Mouse (Mus musculus) heart, postnatal 0 days (tissue): Measurements from ENCODE around the gene Sst.

Experiments
- CTCF ChIP-seq: IDR thresholded peaks from 2 replicates; pipeline ENCODE4 v1.5.1; 2016; ENCODE audit warnings: antibody characterized with exemption, control low read depth, low read depth
- EP300 ChIP-seq: IDR thresholded peaks from 2 replicates; pipeline ENCODE4 v1.6.1; 2016; ENCODE audit warnings: antibody characterized with exemption, low read depth

- peak; percentile 72 for TF ChIP-seq CTCF
- no peak for TF ChIP-seq EP300
These were observed 7.3 kb upstream of the Sst start for GRCm38 (mm10) chr16:23897984-23898586.
